Mouse (Mus musculus) forebrain, embryonic 16.5 days (tissue): ENCODE measurements around the gene Slc38a10. TPM values are rescaled to one million over a fixed set of nuclear protein-coding genes. Genes with fewer than 3 reads are reported as not detected.

Experiments used
- ATAC-seq: fragments of 200-750 bp; cut with Nextera tagmentation; 2 replicates; pipeline ENCODE4 v1.8.0; 2017; ENCODE audit warnings: mild to moderate bottlenecking, moderate library complexity
- H3K27ac ChIP-seq: fragments of 300-500 bp; sonication (generic); 2 replicates; pipeline ENCODE4 v1.5.1; 2014; ENCODE audit warnings: low read length, control low read depth
- H3K27me3 ChIP-seq: fragments of 300-500 bp; sonication (generic); replicated peaks from 2 replicates; pipeline ENCODE4 v1.6.1; 2014; ENCODE audit warnings: low read length; ENCODE audit not compliant: control insufficient read depth, insufficient read depth
- H3K36me3 ChIP-seq: fragments of 300-500 bp; sonication (generic); 2 replicates; pipeline ENCODE4 v1.6.1; 2014; ENCODE audit not compliant: control insufficient read depth, insufficient read depth
- H3K4me1 ChIP-seq: fragments of 300-500 bp; sonication (generic); replicated peaks from 2 replicates; pipeline ENCODE4 v1.6.1; 2014; ENCODE audit warnings: low read length; ENCODE audit not compliant: control insufficient read depth, insufficient read depth
- H3K4me2 ChIP-seq: fragments of 300-500 bp; sonication (generic); 2 replicates; pipeline ENCODE4 v1.6.1; 2014; ENCODE audit warnings: mild to moderate bottlenecking, low read length, control low read depth
- H3K4me3 ChIP-seq: fragments of 300-500 bp; sonication (generic); replicated peaks from 2 replicates; pipeline ENCODE4 v1.5.1; 2014; ENCODE audit warnings: mild to moderate bottlenecking, low read length, control low read depth
- H3K9ac ChIP-seq: fragments of 300-500 bp; sonication (generic); replicated peaks from 2 replicates; pipeline ENCODE4 v1.6.1; 2014; ENCODE audit warnings: low read depth, low read length, control low read depth
- H3K9me3 ChIP-seq: fragments of 300-500 bp; sonication (generic); 2 replicates; pipeline ENCODE4 v1.6.1; 2016; ENCODE audit warnings: low read length; ENCODE audit not compliant: control insufficient read depth
- WGBS: fragments of 180-500 bp; shearing (Covaris S2); extraction: QIAGEN DNeasy Blood & Tissue Kit; methylation state at CpG from one replicate; pipeline ENCODE4 v1.1.7; 2014; 5-methylcytosine and 5-hydroxymethylcytosine counted together
- microRNA-seq: library from miRNA; unstranded; fragments of <30 nt; microRNA quantifications from one replicate; pipeline ENCODE4, GENCODE M21; 2017
- polyA plus RNA-seq: library from polyadenylated mRNA; unstranded; fragments of >200 nt; fragmentation: Nextera tagmentation; extraction: Ambion mirVana; gene quantifications from 2 replicates; pipeline ENCODE4 v1.2.1, GENCODE M21; 2015

The Slc38a10 gene
- polyA plus RNA-seq, 1 experiment from 2014 or later = 110 TPM

DNA sequence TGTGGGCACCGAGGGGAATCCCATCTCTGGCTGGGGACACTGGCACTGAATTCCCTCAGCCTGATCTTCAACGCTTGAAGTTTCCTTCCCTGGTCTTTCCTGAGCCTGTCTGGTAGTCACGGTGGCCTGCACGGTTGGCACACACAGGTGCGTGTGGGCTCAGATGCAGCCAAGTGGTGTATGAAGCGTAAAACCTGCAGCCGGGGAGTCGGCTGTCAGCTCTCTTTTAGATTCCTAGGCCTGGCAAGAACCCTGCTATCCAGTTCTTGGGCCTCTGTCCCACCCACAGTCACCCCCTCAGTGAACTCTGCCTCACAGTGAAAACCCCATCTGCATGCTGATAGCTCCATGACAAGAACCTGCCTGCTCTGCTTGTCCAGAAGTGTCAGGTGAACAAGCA lies 90.5 kb downstream of the Slc38a10 start:
- H3K27me3 ChIP-seq = no peaks in the 10 kb centered on the region
- H3K9me3 ChIP-seq = no peaks in the 10 kb centered on the region
- no peak for ATAC-seq
- 84% methylated on average over 8 of the region's 8 CpGs for WGBS
- no peaks in the 10 kb centered on the region for H3K4me1 ChIP-seq
- H3K4me2 ChIP-seq = no peak overlapping the region
- H3K27ac ChIP-seq = no peak overlapping the region
- H3K36me3 ChIP-seq = no peaks in the 10 kb centered on the region
- H3K4me3 ChIP-seq = no peak overlapping the region
- H3K9ac ChIP-seq = no peak overlapping the region

DNA sequence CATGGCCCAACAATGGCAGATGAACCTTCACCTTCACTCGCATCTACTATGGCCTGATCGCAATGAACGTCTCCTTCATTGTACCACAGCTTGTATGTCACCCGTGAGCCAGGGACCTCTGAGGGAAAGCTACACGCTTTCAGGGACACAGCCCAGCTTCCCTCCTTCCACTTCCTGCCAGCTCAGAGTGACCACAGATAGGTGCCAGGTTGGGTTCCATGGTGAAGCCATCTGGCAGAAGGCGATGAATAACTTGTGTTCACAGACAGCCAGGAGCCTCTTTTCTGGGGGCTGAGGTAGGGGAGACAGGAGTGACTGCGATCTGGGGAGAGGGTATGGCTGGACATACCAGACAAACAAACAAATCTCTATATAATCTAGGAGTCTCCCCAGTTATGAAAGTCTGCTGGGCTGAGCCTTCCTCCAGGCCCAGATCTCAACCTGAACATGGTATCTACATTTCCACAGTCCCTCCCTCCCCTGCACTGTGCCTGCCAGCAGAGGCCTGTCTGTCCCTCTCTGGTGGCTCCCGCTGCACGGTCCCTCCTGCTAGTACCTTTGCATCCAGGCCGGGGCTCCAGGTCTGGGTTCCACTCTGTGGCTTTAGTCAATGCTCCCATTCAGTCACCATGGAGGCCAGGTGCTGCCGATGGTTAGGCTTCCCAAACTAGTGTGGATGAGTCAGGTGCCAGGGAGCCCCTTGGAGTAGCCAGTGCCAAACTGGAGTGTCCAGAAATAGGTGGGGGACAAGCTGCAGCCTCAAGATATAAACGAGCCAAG lies 95.0 kb downstream of the Slc38a10 start:
- Histone ChIP-seq H3K27me3 (no peaks in the 10 kb centered on the region), H3K4me3 (no peak overlapping the region), H3K4me1 (peaks cover 5% of the 10 kb centered on the region; the same call in 1 of the 2 replicates), H3K4me2 (no peak overlapping the region), H3K27ac (no peak overlapping the region), H3K36me3 (no peaks in the 10 kb centered on the region), H3K9ac (no peak overlapping the region), H3K9me3 (no peaks in the 10 kb centered on the region)
- 82% methylated on average over 12 of the region's 12 CpGs for WGBS
- ATAC-seq = no peak

Small RNAs within 50 kb of the gene (microRNA-seq; reads per million reads assigned to microRNA genes)
- gene Gm25948 = not detected

Other genes starting within 250 kb of the Slc38a10 start
- gene Chmp6, start 237.9 kb downstream of the Slc38a10 start, polyA plus RNA-seq = 83.4 and 96.5 TPM in 2 replicates
- 36.5 and 38.7 TPM in 2 replicates for gene Baiap2, start 208.6 kb downstream of the Slc38a10 start, polyA plus RNA-seq
- gene Aatk, start 104.2 kb downstream of the Slc38a10 start, polyA plus RNA-seq = 21.6 and 28.1 TPM in 2 replicates
- gene Cep131, start 64.5 kb downstream of the Slc38a10 start, polyA plus RNA-seq = 32.9 and 33.8 TPM in 2 replicates
- 16.6 and 21.7 TPM in 2 replicates for gene Tepsin, start 52.6 kb downstream of the Slc38a10 start, polyA plus RNA-seq
- gene Ndufaf8, start 52.4 kb downstream of the Slc38a10 start, polyA plus RNA-seq = 49.4 and 53.3 TPM in 2 replicates
- gene Bahcc1, start 81.6 kb upstream of the Slc38a10 start, polyA plus RNA-seq = 14.5 and 14.8 TPM in 2 replicates
- 4,159 and 4,175 TPM in 2 replicates for gene Actg1, start 197.2 kb upstream of the Slc38a10 start, polyA plus RNA-seq
- 1.3 and 1.5 TPM in 2 replicates for gene Fscn2, start 210.2 kb upstream of the Slc38a10 start, polyA plus RNA-seq
- gene Faap100, start 227.4 kb upstream of the Slc38a10 start, polyA plus RNA-seq = 72.7 and 95.3 TPM in 2 replicates